Mouse (Mus musculus) testis, adult 2 months (tissue): ENCODE data around the gene Hist2h2aa2.

Experiments
- CTCF ChIP-seq: fragments of 200-500 bp; IDR thresholded peaks from 2 replicates; pipeline ENCODE4 v1.5.1; 2012; ENCODE audit warnings: low read depth, mild to moderate bottlenecking, inconsistent platforms, low read length, moderate library complexity; ENCODE audit not compliant: control insufficient read depth, insufficient read depth, insufficient replicate concordance
- POLR2A ChIP-seq: fragments of 200-500 bp; IDR thresholded peaks from 2 replicates; pipeline ENCODE4 v1.6.1; 2012; ENCODE audit warnings: low read depth, mild to moderate bottlenecking, inconsistent platforms, low read length, moderate library complexity; ENCODE audit not compliant: control insufficient read depth

GRCm38 (mm10) chr3:96289201-96289600, 49.1 kb upstream of the Hist2h2aa2 start:
- TF ChIP-seq CTCF (no peak), POLR2A (no peak)
